In genomic region chr8:111889931-111890910, GRCm38 (mm10) we compare ENCODE assay signal across 7 mouse cellular contexts. TPM values are rescaled to one million over a fixed set of nuclear protein-coding genes. Genes with fewer than 3 reads are reported as not detected.
DNase-seq lines count a peak whose midpoint lies in the region; ATAC-seq lines count a peak whose summit lies in the region.

No protein-coding gene starts in this region.

- H3K4me3 ChIP-seq in embryonic facial prominence, embryonic 13.5 days = peak overlapping the region; percentile 39
- peak overlapping the region; percentile 35 for H3K4me3 ChIP-seq in limb, embryonic 12.5 days (replicated peaks)

- 0 out of 2 replicates have a peak overlapping the region, but pooled peaks have one; percentile 41 for H3K9ac ChIP-seq in embryonic facial prominence, embryonic 13.5 days
- 0 out of 2 replicates have a peak overlapping the region, but pooled peaks have one; percentile 2 for H3K9ac ChIP-seq in limb, embryonic 12.5 days (replicated peaks)

- no peak for ATAC-seq in embryonic facial prominence, embryonic 13.5 days (ENCODE audit: insufficient number of reproducible peaks, insufficient read depth, low FRiP score, low TSS enrichment, low read depth)
- ATAC-seq in limb, embryonic 12.5 days (ENCODE audit: insufficient number of reproducible peaks, insufficient read depth, low FRiP score, low TSS enrichment, low read depth) = peak; percentile 48; the same call in 1 of the 2 replicates

- peak overlapping the region; percentile 63 for H3K4me2 ChIP-seq in embryonic facial prominence, embryonic 13.5 days
- H3K4me2 ChIP-seq in limb, embryonic 12.5 days = peak overlapping the region; percentile 55

- peaks cover 49% of the 10 kb centered on the region for H3K27me3 ChIP-seq in embryonic facial prominence, embryonic 13.5 days
- H3K27me3 ChIP-seq in limb, embryonic 12.5 days = peaks cover 62% of the 10 kb centered on the region

- no peak overlapping the region for H3K27ac ChIP-seq in embryonic facial prominence, embryonic 13.5 days
- no peak overlapping the region for H3K27ac ChIP-seq in limb, embryonic 12.5 days

- peaks cover 25% of the 10 kb centered on the region for H3K4me1 ChIP-seq in embryonic facial prominence, embryonic 13.5 days
- H3K4me1 ChIP-seq in limb, embryonic 12.5 days (replicated peaks) = peaks cover 19% of the 10 kb centered on the region

- 0 out of 2 replicates have a peak, but pooled peaks cover 3% of the 10 kb centered on the region for H3K9me3 ChIP-seq in embryonic facial prominence, embryonic 13.5 days
- 0 out of 2 replicates have a peak, but pooled peaks cover 2% of the 10 kb centered on the region for H3K9me3 ChIP-seq in limb, embryonic 12.5 days

- WGBS in embryonic facial prominence, embryonic 13.5 days = 12% methylated on average over 86 of the region's 86 CpGs
- 14% methylated on average over 86 of the region's 86 CpGs for WGBS in limb, embryonic 12.5 days

- H3K36me3 ChIP-seq in embryonic facial prominence, embryonic 13.5 days = no peaks in the 10 kb centered on the region
- H3K36me3 ChIP-seq in limb, embryonic 12.5 days = no peaks in the 10 kb centered on the region

- DNase-seq in right cerebral cortex, postnatal 4 days = peak; percentile 34
- no peak for DNase-seq in right cerebral cortex, postnatal 25 days
- DNase-seq in ovary, postnatal 36 days (ENCODE audit: low spot score) = no peak
- no peak for DNase-seq in yolk sac, embryonic 10.5 days (ENCODE audit: low spot score)
- no peak for DNase-seq in kidney, adult 8-10 months

RNA-seq across cellular contexts. Expression of gene Tmem170, which starts 13.7 kb away (rescaled TPM):
- polyA plus RNA-seq in embryonic facial prominence, embryonic 13.5 days (2015; fragmentation: Nextera tagmentation; extraction: Ambion mirVana) = 8.3 and 8.6 TPM in 2 replicates
- polyA plus RNA-seq in limb, embryonic 12.5 days (2016; fragmentation: Nextera tagmentation; extraction: Ambion mirVana) = 8.4 and 9.1 TPM in 2 replicates

RNA-seq across cellular contexts. Expression of gene Chst5, which starts 20.0 kb away (rescaled TPM):
- polyA plus RNA-seq in embryonic facial prominence, embryonic 13.5 days (2015; fragmentation: Nextera tagmentation; extraction: Ambion mirVana) = 3.4 and 3.6 TPM in 2 replicates
- 3.8 and 4.3 TPM in 2 replicates for polyA plus RNA-seq in limb, embryonic 12.5 days (2016; fragmentation: Nextera tagmentation; extraction: Ambion mirVana)

RNA-seq across cellular contexts. Expression of gene Cfdp1, which starts 36.1 kb away (rescaled TPM):
- polyA plus RNA-seq in embryonic facial prominence, embryonic 13.5 days (2015; fragmentation: Nextera tagmentation; extraction: Ambion mirVana) = 257 and 260 TPM in 2 replicates
- polyA plus RNA-seq in limb, embryonic 12.5 days (2016; fragmentation: Nextera tagmentation; extraction: Ambion mirVana) = 239 and 240 TPM in 2 replicates

RNA-seq across cellular contexts. Expression of gene Tmem231, which starts 43.5 kb away (rescaled TPM):
- 21.1 and 22.1 TPM in 2 replicates for polyA plus RNA-seq in embryonic facial prominence, embryonic 13.5 days (2015; fragmentation: Nextera tagmentation; extraction: Ambion mirVana)
- polyA plus RNA-seq in limb, embryonic 12.5 days (2016; fragmentation: Nextera tagmentation; extraction: Ambion mirVana) = 20.9 and 23.4 TPM in 2 replicates

RNA-seq across cellular contexts. Expression of gene Gabarapl2, which starts 50.3 kb away (rescaled TPM):
- polyA plus RNA-seq in embryonic facial prominence, embryonic 13.5 days (2015; fragmentation: Nextera tagmentation; extraction: Ambion mirVana) = 166 and 167 TPM in 2 replicates
- 162 and 173 TPM in 2 replicates for polyA plus RNA-seq in limb, embryonic 12.5 days (2016; fragmentation: Nextera tagmentation; extraction: Ambion mirVana)
